Mouse (Mus musculus) forebrain, embryonic 16.5 days (tissue): ENCODE data around the gene Sdhaf1. TPM values are rescaled to one million over a fixed set of nuclear protein-coding genes. Genes with fewer than 3 reads are reported as not detected.

Experiments used
- ATAC-seq: fragments of 200-750 bp; cut with Nextera tagmentation; 2 replicates; pipeline ENCODE4 v1.8.0; 2017; ENCODE audit warnings: mild to moderate bottlenecking, moderate library complexity
- H3K27ac ChIP-seq: fragments of 300-500 bp; sonication (generic); 2 replicates; pipeline ENCODE4 v1.5.1; 2014; ENCODE audit warnings: low read length, control low read depth
- H3K27me3 ChIP-seq: fragments of 300-500 bp; sonication (generic); replicated peaks from 2 replicates; pipeline ENCODE4 v1.6.1; 2014; ENCODE audit warnings: low read length; ENCODE audit not compliant: control insufficient read depth, insufficient read depth
- H3K36me3 ChIP-seq: fragments of 300-500 bp; sonication (generic); 2 replicates; pipeline ENCODE4 v1.6.1; 2014; ENCODE audit not compliant: control insufficient read depth, insufficient read depth
- H3K4me1 ChIP-seq: fragments of 300-500 bp; sonication (generic); replicated peaks from 2 replicates; pipeline ENCODE4 v1.6.1; 2014; ENCODE audit warnings: low read length; ENCODE audit not compliant: control insufficient read depth, insufficient read depth
- H3K4me2 ChIP-seq: fragments of 300-500 bp; sonication (generic); 2 replicates; pipeline ENCODE4 v1.6.1; 2014; ENCODE audit warnings: mild to moderate bottlenecking, low read length, control low read depth
- H3K4me3 ChIP-seq: fragments of 300-500 bp; sonication (generic); replicated peaks from 2 replicates; pipeline ENCODE4 v1.5.1; 2014; ENCODE audit warnings: mild to moderate bottlenecking, low read length, control low read depth
- H3K9ac ChIP-seq: fragments of 300-500 bp; sonication (generic); replicated peaks from 2 replicates; pipeline ENCODE4 v1.6.1; 2014; ENCODE audit warnings: low read depth, low read length, control low read depth
- H3K9me3 ChIP-seq: fragments of 300-500 bp; sonication (generic); 2 replicates; pipeline ENCODE4 v1.6.1; 2016; ENCODE audit warnings: low read length; ENCODE audit not compliant: control insufficient read depth
- WGBS: fragments of 180-500 bp; shearing (Covaris S2); extraction: QIAGEN DNeasy Blood & Tissue Kit; methylation state at CpG from one replicate; pipeline ENCODE4 v1.1.7; 2014; 5-methylcytosine and 5-hydroxymethylcytosine counted together
- polyA plus RNA-seq: library from polyadenylated mRNA; unstranded; fragments of >200 nt; fragmentation: Nextera tagmentation; extraction: Ambion mirVana; gene quantifications from 2 replicates; pipeline ENCODE4 v1.2.1, GENCODE M21; 2015

The Sdhaf1 gene
- 18.0 and 19.3 TPM in 2 replicates for polyA plus RNA-seq

- Histone ChIP-seq H3K9ac (no peak within 1 kb of the TSS), H3K9me3 (0 out of 2 replicates have a peak, but pooled peaks cover 2% of the 10 kb centered on the region), H3K4me2 (peak within 1 kb of the TSS; percentile 66), H3K27ac (no peak within 1 kb of the TSS), H3K36me3 (no peaks in the 10 kb centered on the region), H3K4me3 (no peak within 1 kb of the TSS; the same call in 1 of the 2 replicates), H3K4me1 (peaks cover 16% of the 10 kb centered on the region), H3K27me3 (no peaks in the 10 kb centered on the region)
- ATAC-seq = no peak
- 77% methylated on average over 3 of the region's 3 CpGs for WGBS
Observed at GRCm38 (mm10) chr7:30323795-30324194, at the start of gene Sdhaf1. Sdhaf1 (minus strand) TSS chr7:30323895.

GRCm38 (mm10) chr7:30367466-30367865 lies 43.8 kb upstream of the Sdhaf1 start:
- Histone ChIP-seq H3K9me3 (no peaks in the 10 kb centered on the region), H3K27me3 (0 out of 2 replicates have a peak, but pooled peaks cover 3% of the 10 kb centered on the region), H3K4me2 (no peak overlapping the region), H3K4me3 (no peak overlapping the region), H3K36me3 (no peaks in the 10 kb centered on the region), H3K9ac (no peak overlapping the region), H3K27ac (no peak overlapping the region), H3K4me1 (peaks cover 10% of the 10 kb centered on the region)
- no peak for ATAC-seq
- 85% methylated on average over 2 of the region's 2 CpGs for WGBS

- Histone ChIP-seq H3K4me2 (peak overlapping the region; percentile 90), H3K9me3 (no peaks in the 10 kb centered on the region), H3K27me3 (0 out of 2 replicates have a peak, but pooled peaks cover 3% of the 10 kb centered on the region), H3K9ac (peak overlapping the region; percentile 91), H3K4me3 (peak overlapping the region; percentile 83), H3K27ac (no peak overlapping the region), H3K4me1 (peaks cover 36% of the 10 kb centered on the region), H3K36me3 (peaks cover 10% of the 10 kb centered on the region)
- peak; percentile 36 for ATAC-seq
- WGBS = 74% methylated on average over 6 of the region's 6 CpGs
Observed at GRCm38 (mm10) chr7:30363344-30363738, 39.6 kb upstream of the Sdhaf1 start.

GRCm38 (mm10) chr7:30362652-30363343 lies 39.1 kb upstream of the Sdhaf1 start, which contains the start of gene Lrfn3:
Lrfn3 (minus strand) TSS chr7:30362772.
- 0 out of 2 replicates have a peak, but pooled peaks cover 3% of the 10 kb centered on the region for H3K27me3 ChIP-seq
- under 1% methylated on average over 27 of the region's 55 CpGs for WGBS
- no peaks in the 10 kb centered on the region for H3K9me3 ChIP-seq
- peak within 1 kb of the TSS; percentile 91 for H3K9ac ChIP-seq
- H3K4me2 ChIP-seq = peak within 1 kb of the TSS; percentile 90
- peak; percentile 83 for ATAC-seq
- H3K36me3 ChIP-seq = peaks cover 10% of the 10 kb centered on the region
- H3K4me3 ChIP-seq = peak within 1 kb of the TSS; percentile 83
- H3K4me1 ChIP-seq = peaks cover 42% of the 10 kb centered on the region
- H3K27ac ChIP-seq = peak within 1 kb of the TSS; percentile 45; the same call in 1 of the 2 replicates

GRCm38 (mm10) chr7:30360028-30360427 lies 36.3 kb upstream of the Sdhaf1 start:
- WGBS = 95% methylated on average over 17 of the region's 17 CpGs
- Histone ChIP-seq H3K36me3 (peaks cover 15% of the 10 kb centered on the region), H3K27ac (no peak overlapping the region), H3K9me3 (no peaks in the 10 kb centered on the region), H3K27me3 (no peaks in the 10 kb centered on the region), H3K9ac (no peak overlapping the region), H3K4me2 (no peak overlapping the region), H3K4me3 (no peak overlapping the region), H3K4me1 (peaks cover 42% of the 10 kb centered on the region)
- ATAC-seq = no peak

- WGBS = 92% methylated on average over 31 of the region's 31 CpGs
- no peak for ATAC-seq
- H3K9ac ChIP-seq = no peak overlapping the region
- no peak overlapping the region for H3K4me2 ChIP-seq
- no peaks in the 10 kb centered on the region for H3K27me3 ChIP-seq
- no peak overlapping the region for H3K27ac ChIP-seq
- no peak overlapping the region for H3K4me3 ChIP-seq
- H3K36me3 ChIP-seq = peaks cover 15% of the 10 kb centered on the region
- H3K9me3 ChIP-seq = no peaks in the 10 kb centered on the region
- H3K4me1 ChIP-seq = peaks cover 42% of the 10 kb centered on the region
Observed at GRCm38 (mm10) chr7:30359276-30359865, 35.7 kb upstream of the Sdhaf1 start.

- H3K4me2 ChIP-seq = no peak overlapping the region
- no peaks in the 10 kb centered on the region for H3K9me3 ChIP-seq
- 0 out of 2 replicates have a peak overlapping the region, but pooled peaks have one; percentile 15 for H3K9ac ChIP-seq
- peaks cover 15% of the 10 kb centered on the region for H3K36me3 ChIP-seq
- H3K4me3 ChIP-seq = no peak overlapping the region
- peaks cover 40% of the 10 kb centered on the region for H3K4me1 ChIP-seq
- WGBS = 77% methylated on average over 7 of the region's 7 CpGs
- no peak for ATAC-seq
- no peaks in the 10 kb centered on the region for H3K27me3 ChIP-seq
- no peak overlapping the region for H3K27ac ChIP-seq
Observed at GRCm38 (mm10) chr7:30358378-30359186, 34.9 kb upstream of the Sdhaf1 start.

- no peak overlapping the region for H3K9ac ChIP-seq
- peaks cover 6% of the 10 kb centered on the region for H3K36me3 ChIP-seq
- H3K4me1 ChIP-seq = peaks cover 13% of the 10 kb centered on the region
- no peak overlapping the region for H3K4me3 ChIP-seq
- no peak overlapping the region for H3K27ac ChIP-seq
- peaks cover 4% of the 10 kb centered on the region; the same call in 1 of the 2 replicates for H3K27me3 ChIP-seq
- H3K9me3 ChIP-seq = no peaks in the 10 kb centered on the region
- ATAC-seq = no peak
- no peak overlapping the region for H3K4me2 ChIP-seq
- 79% methylated on average over 4 of the region's 4 CpGs for WGBS
Observed at GRCm38 (mm10) chr7:30354059-30354458, 30.4 kb upstream of the Sdhaf1 start.
